Mouse (Mus musculus) heart, postnatal 0 days (tissue): Measurements from ENCODE around the gene Shank3.

Experiments used
- CTCF ChIP-seq: IDR thresholded peaks from 2 replicates; pipeline ENCODE4 v1.5.1; 2016; ENCODE audit warnings: antibody characterized with exemption, control low read depth, low read depth
- EP300 ChIP-seq: IDR thresholded peaks from 2 replicates; pipeline ENCODE4 v1.6.1; 2016; ENCODE audit warnings: antibody characterized with exemption, low read depth

GRCm38 (mm10) chr15:89512679-89513078, 13.3 kb downstream of the Shank3 start:
- TF ChIP-seq CTCF (no peak), EP300 (no peak)
